Comparison of ENCODE assay signal across 9 mouse cellular contexts in the genomic region with DNA sequence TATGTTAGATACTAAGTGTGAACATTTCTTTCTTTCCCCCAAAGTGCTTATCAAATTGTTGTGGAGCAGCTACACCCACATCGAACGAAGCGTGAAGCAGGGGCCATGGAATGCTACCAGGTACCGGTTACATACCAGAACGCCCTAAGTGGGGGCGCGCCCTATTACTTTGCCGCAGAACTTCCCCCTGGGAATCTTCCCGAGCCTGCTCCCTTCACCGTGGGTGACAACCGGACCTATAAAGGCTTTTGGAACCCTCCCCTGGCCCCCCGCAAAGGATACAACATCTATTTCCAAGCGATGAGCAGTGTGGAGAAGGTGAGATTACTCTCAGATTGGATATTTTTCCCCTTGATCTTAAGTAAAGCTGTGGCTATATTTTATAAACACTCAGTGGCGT.
DNase-seq lines count a peak whose midpoint lies in the region; ATAC-seq and TF ChIP-seq lines count a peak whose summit lies in the region.
"Had no signal": no experiment of that assay in that cellular context is flagged by ENCODE, and none has a peak within 500 bp of the region (broad histone marks: within the 10 kb centered on the region; RNA-seq: fewer than 3 reads in every experiment).

No protein-coding gene starts in this region.

- H3K4me2 ChIP-seq in heart, postnatal 0 days (ENCODE audit: low read depth, low read length), result peak overlapping the region; percentile 38
- H3K4me2 ChIP-seq in midbrain, embryonic 11.5 days, result peak overlapping the region; percentile 39

- 0 out of 2 replicates have a peak, but pooled peaks have one; percentile 7 for ATAC-seq in heart, postnatal 0 days (ENCODE audit: insufficient read depth, low read depth)
- peak; percentile 25 for ATAC-seq in midbrain, embryonic 11.5 days (ENCODE audit: low FRiP score)
- ATAC-seq in erythroid progenitor cell, adult 5-6 weeks (replicated peaks; ENCODE audit: low FRiP score, poor library complexity, severe bottlenecking), result no peak

- peaks cover 25% of the 10 kb centered on the region for H3K4me1 ChIP-seq in heart, postnatal 0 days (ENCODE audit: control insufficient read depth, insufficient read depth)
- H3K4me1 ChIP-seq in midbrain, embryonic 11.5 days (ENCODE audit: control insufficient read depth, insufficient read depth, low read length), result peaks cover 13% of the 10 kb centered on the region

- no peak for TF ChIP-seq CTCF in heart, postnatal 0 days (IDR thresholded peaks at IDR 0.05; ENCODE audit: low read depth)

- no peaks in the 10 kb centered on the region for H3K9me3 ChIP-seq in heart, postnatal 0 days (replicated peaks; ENCODE audit: control insufficient read depth, low read length)
- H3K9me3 ChIP-seq in midbrain, embryonic 11.5 days (ENCODE audit: control insufficient read depth, low read length), result no peaks in the 10 kb centered on the region

- DNase-seq in layer of hippocampus, postnatal 10 days (ENCODE audit: low spot score in 2 of 2), result peak; percentile 23 to 37
- no peak for DNase-seq in layer of hippocampus, adult 8-10 months (ENCODE audit: low spot score in 2 of 2)
- DNase-seq in cerebellum, postnatal 14 days, result peak; percentile 30 to 51
- no peak for DNase-seq in heart, postnatal 0 days (ENCODE audit: low spot score)
- DNase-seq in midbrain, embryonic 11.5 days (ENCODE audit: low spot score, missing footprints), result no peak
- DNase-seq in T-cell, adult 2 months (ENCODE audit: low spot score), result no peak
- DNase-seq in ovary, postnatal 36 days (ENCODE audit: low spot score), result no peak

- peak overlapping the region; percentile 86 for H3K27ac ChIP-seq in heart, postnatal 0 days (ENCODE audit: low read depth)
- H3K27ac ChIP-seq in midbrain, embryonic 11.5 days (ENCODE audit: low read depth, low read length), result peak overlapping the region; percentile 59; the same call in 1 of the 2 replicates
- H3K27ac ChIP-seq: liver, embryonic 14.5 days had no signal

- H3K36me3 ChIP-seq in heart, postnatal 0 days (replicated peaks; ENCODE audit: control insufficient read depth, insufficient read depth, low read length), result no peaks in the 10 kb centered on the region
- H3K36me3 ChIP-seq in midbrain, embryonic 11.5 days (ENCODE audit: control insufficient read depth, insufficient read depth, low read length), result no peaks in the 10 kb centered on the region

- H3K27me3 ChIP-seq in heart, postnatal 0 days (ENCODE audit: control insufficient read depth, insufficient read depth, low read length), result no peaks in the 10 kb centered on the region
- H3K27me3 ChIP-seq in midbrain, embryonic 11.5 days (ENCODE audit: control insufficient read depth, insufficient read depth, low read length), result no peaks in the 10 kb centered on the region

- WGBS in heart, postnatal 0 days, result 39% methylated on average over 14 of the region's 14 CpGs
- 19% methylated on average over 14 of the region's 14 CpGs for WGBS in midbrain, embryonic 11.5 days

- 0 out of 2 replicates have a peak overlapping the region, but pooled peaks have one; percentile 8 for H3K4me3 ChIP-seq in heart, postnatal 0 days (ENCODE audit: low read depth, low read length)
- no peak overlapping the region for H3K4me3 ChIP-seq in midbrain, embryonic 11.5 days (ENCODE audit: low read depth, low read length)

- TF ChIP-seq EP300 in heart, postnatal 0 days (IDR thresholded peaks at IDR 0.05; ENCODE audit: low read depth), result no peak

- H3K9ac ChIP-seq in heart, postnatal 0 days (replicated peaks; ENCODE audit: low read depth, low read length), result no peak overlapping the region
- H3K9ac ChIP-seq in midbrain, embryonic 11.5 days (ENCODE audit: low read length), result peak overlapping the region; percentile 34; the same call in 1 of the 2 replicates
- H3K9ac ChIP-seq: liver, embryonic 14.5 days had no signal

Comparison
In these comparisons a context has a peak if more than half of its experiments do, and no peak if none do; other contexts are left out.
1. DNase-seq: peak in layer of hippocampus, postnatal 10 days (2 of 2) and cerebellum, postnatal 14 days (2 of 2); none in layer of hippocampus, adult 8-10 months (0 of 2), heart, postnatal 0 days (single experiment), midbrain, embryonic 11.5 days (single experiment), T-cell, adult 2 months (single experiment) and ovary, postnatal 36 days (single experiment).